Mouse (Mus musculus) liver, embryonic 15.5 days (tissue): Measurements from ENCODE around the gene Dapk2. TPM values are rescaled to one million over a fixed set of nuclear protein-coding genes. Genes with fewer than 3 reads are reported as not detected.

Experiments used
- ATAC-seq: fragments of 200-750 bp; cut with Nextera tagmentation; 2 replicates; pipeline ENCODE4 v1.8.0; 2017; ENCODE audit warnings: moderate number of reproducible peaks, mild to moderate bottlenecking, moderate library complexity; ENCODE audit not compliant: insufficient read depth
- H3K27ac ChIP-seq: fragments of 300-500 bp; sonication (generic); replicated peaks from 2 replicates; pipeline ENCODE4 v1.5.1; 2015; ENCODE audit warnings: mild to moderate bottlenecking, inconsistent platforms
- H3K27me3 ChIP-seq: fragments of 300-500 bp; sonication (generic); 2 replicates; pipeline ENCODE4 v1.6.1; 2015; ENCODE audit warnings: mild to moderate bottlenecking, inconsistent platforms
- H3K36me3 ChIP-seq: fragments of 300-500 bp; sonication (generic); replicated peaks from 2 replicates; pipeline ENCODE4 v1.6.1; 2015; ENCODE audit warnings: moderate library complexity, mild to moderate bottlenecking, inconsistent platforms
- H3K4me1 ChIP-seq: fragments of 300-500 bp; sonication (generic); replicated peaks from 2 replicates; pipeline ENCODE4 v1.6.1; 2015; ENCODE audit warnings: inconsistent platforms
- H3K4me2 ChIP-seq: fragments of 300-500 bp; sonication (generic); 2 replicates; pipeline ENCODE4 v1.6.1; 2015; ENCODE audit warnings: moderate library complexity, mild to moderate bottlenecking, inconsistent platforms
- H3K4me3 ChIP-seq: fragments of 300-500 bp; sonication (generic); replicated peaks from 2 replicates; pipeline ENCODE4 v1.5.1; 2015; ENCODE audit warnings: mild to moderate bottlenecking, inconsistent platforms
- H3K9ac ChIP-seq: fragments of 300-500 bp; sonication (generic); 2 replicates; pipeline ENCODE4 v1.6.1; 2015; ENCODE audit warnings: moderate library complexity, mild to moderate bottlenecking, inconsistent platforms
- H3K9me3 ChIP-seq: fragments of 300-500 bp; sonication (generic); replicated peaks from 2 replicates; pipeline ENCODE4 v1.6.1; 2016; ENCODE audit warnings: inconsistent platforms
- WGBS: fragments of 180-500 bp; shearing (Covaris S2); methylation state at CpG from one replicate; pipeline ENCODE4 v1.1.7; 2015; ENCODE audit warnings: mixed read lengths; ENCODE audit not compliant: insufficient replicate concordance; 5-methylcytosine and 5-hydroxymethylcytosine counted together
- polyA plus RNA-seq: library from polyadenylated mRNA; unstranded; fragments of >200 nt; fragmentation: Nextera tagmentation; extraction: Ambion mirVana; gene quantifications from 2 replicates; pipeline ENCODE4 v1.2.1, GENCODE M21; 2015

The Dapk2 gene
- polyA plus RNA-seq, 1 experiment from 2014 or later: 33.9 TPM

GRCm38 (mm10) chr9:66236615-66237014 is 78.6 kb downstream of the Dapk2 start:
- 76% methylated on average over 2 of the region's 2 CpGs for WGBS
- H3K4me1 ChIP-seq: peaks cover 34% of the 10 kb centered on the region
- peaks cover 6% of the 10 kb centered on the region; the same call in 1 of the 2 replicates for H3K36me3 ChIP-seq
- H3K9me3 ChIP-seq: no peaks in the 10 kb centered on the region
- H3K27ac ChIP-seq: no peak overlapping the region
- H3K4me3 ChIP-seq: no peak overlapping the region
- H3K27me3 ChIP-seq: no peaks in the 10 kb centered on the region
- no peak for ATAC-seq
- no peak overlapping the region for H3K4me2 ChIP-seq
- H3K9ac ChIP-seq: no peak overlapping the region

- ATAC-seq: no peak
- Histone ChIP-seq H3K36me3 (peaks cover 3% of the 10 kb centered on the region; the same call in 1 of the 2 replicates), H3K27ac (no peak overlapping the region), H3K4me1 (peaks cover 34% of the 10 kb centered on the region), H3K9me3 (no peaks in the 10 kb centered on the region), H3K27me3 (no peaks in the 10 kb centered on the region), H3K4me2 (no peak overlapping the region), H3K9ac (no peak overlapping the region), H3K4me3 (no peak overlapping the region)
- WGBS: 22% methylated on average over 1 of the region's 1 CpGs
Observed at GRCm38 (mm10) chr9:66237742-66238141, 79.7 kb downstream of the Dapk2 start.

DNA sequence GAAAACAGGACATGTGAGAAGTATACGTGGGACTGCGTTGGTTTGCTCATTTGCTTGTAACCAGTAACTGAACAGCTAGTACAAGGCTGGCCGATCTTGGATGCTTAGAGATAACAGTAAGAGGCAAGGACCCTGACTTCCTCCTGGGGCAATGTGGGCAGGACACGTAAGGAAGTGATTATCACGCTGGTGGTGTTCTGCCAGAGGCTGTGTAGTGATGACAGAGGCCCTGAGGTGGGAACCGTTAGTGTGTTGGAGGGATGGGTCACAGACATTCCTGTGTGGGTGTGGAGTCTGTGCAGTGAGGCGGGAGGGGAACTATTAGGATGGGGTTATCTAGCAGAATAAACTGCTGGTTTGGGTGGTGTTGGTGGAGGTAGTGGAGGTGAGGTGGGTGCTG is 81.2 kb downstream of the Dapk2 start:
- Histone ChIP-seq H3K4me1 (peaks cover 39% of the 10 kb centered on the region), H3K27ac (peak overlapping the region; percentile 48), H3K9me3 (no peaks in the 10 kb centered on the region), H3K9ac (no peak overlapping the region), H3K36me3 (peaks cover 3% of the 10 kb centered on the region; the same call in 1 of the 2 replicates), H3K4me3 (no peak overlapping the region), H3K27me3 (no peaks in the 10 kb centered on the region), H3K4me2 (no peak overlapping the region)
- peak; percentile 62 for ATAC-seq
- WGBS: 15% methylated on average over 7 of the region's 7 CpGs

GRCm38 (mm10) chr9:66239691-66240090 is 81.7 kb downstream of the Dapk2 start:
- no peak overlapping the region for H3K9ac ChIP-seq
- peak overlapping the region; percentile 48 for H3K27ac ChIP-seq
- ATAC-seq: no peak

GRCm38 (mm10) chr9:66240493-66240892 is 82.5 kb downstream of the Dapk2 start:
- H3K27ac ChIP-seq: no peak overlapping the region
- no peak overlapping the region for H3K4me3 ChIP-seq
- H3K9me3 ChIP-seq: no peaks in the 10 kb centered on the region
- H3K9ac ChIP-seq: no peak overlapping the region
- H3K27me3 ChIP-seq: no peaks in the 10 kb centered on the region
- peaks cover 3% of the 10 kb centered on the region; the same call in 1 of the 2 replicates for H3K36me3 ChIP-seq
- no peak for ATAC-seq
- H3K4me2 ChIP-seq: no peak overlapping the region
- peaks cover 44% of the 10 kb centered on the region for H3K4me1 ChIP-seq
- WGBS: 27% methylated on average over 4 of the region's 4 CpGs

More at GRCm38 (mm10) chr9:66239691-66240090, 81.7 kb downstream of the Dapk2 start:
- Histone ChIP-seq H3K4me1 (peaks cover 39% of the 10 kb centered on the region), H3K36me3 (peaks cover 3% of the 10 kb centered on the region; the same call in 1 of the 2 replicates), H3K9me3 (no peaks in the 10 kb centered on the region), H3K4me3 (no peak overlapping the region), H3K4me2 (no peak overlapping the region), H3K27me3 (no peaks in the 10 kb centered on the region)
- 44% methylated on average over 3 of the region's 3 CpGs for WGBS

- H3K27ac ChIP-seq: no peak overlapping the region
- H3K4me2 ChIP-seq: no peak overlapping the region
- H3K4me1 ChIP-seq: peaks cover 46% of the 10 kb centered on the region
- no peak overlapping the region for H3K9ac ChIP-seq
- ATAC-seq: no peak
- H3K27me3 ChIP-seq: no peaks in the 10 kb centered on the region
- H3K4me3 ChIP-seq: no peak overlapping the region
- H3K9me3 ChIP-seq: no peaks in the 10 kb centered on the region
- 42% methylated on average over 3 of the region's 3 CpGs for WGBS
- peaks cover 3% of the 10 kb centered on the region; the same call in 1 of the 2 replicates for H3K36me3 ChIP-seq
Observed at GRCm38 (mm10) chr9:66240991-66241390, 83.0 kb downstream of the Dapk2 start.

DNA sequence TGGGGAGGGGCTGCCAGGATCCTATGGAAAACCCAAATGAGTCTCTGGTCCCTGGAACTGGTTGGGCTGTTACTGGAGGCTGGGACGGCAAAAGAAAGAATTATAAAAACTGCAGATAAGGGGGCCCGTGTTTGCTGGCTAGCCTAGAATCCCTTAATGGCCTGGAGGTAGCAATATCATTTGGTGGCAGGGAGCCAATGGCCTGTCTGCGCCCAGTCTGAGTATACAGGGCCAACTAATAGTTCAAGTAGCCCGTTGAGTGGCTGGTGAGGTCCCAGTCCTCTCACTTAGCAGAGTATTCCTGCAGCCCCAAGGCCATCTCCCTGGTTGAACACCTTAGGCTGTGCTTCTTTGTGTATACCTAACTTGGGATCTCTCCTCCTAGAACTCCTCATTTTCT is 83.7 kb downstream of the Dapk2 start:
- H3K4me2 ChIP-seq: no peak overlapping the region
- peaks cover 7% of the 10 kb centered on the region for H3K36me3 ChIP-seq
- no peak overlapping the region for H3K4me3 ChIP-seq
- 60% methylated on average over 4 of the region's 4 CpGs for whole genome bisulfite sequencing
- H3K9me3 ChIP-seq: no peaks in the 10 kb centered on the region
- H3K27ac ChIP-seq: no peak overlapping the region
- H3K9ac ChIP-seq: no peak overlapping the region
- peaks cover 46% of the 10 kb centered on the region for H3K4me1 ChIP-seq
- H3K27me3 ChIP-seq: no peaks in the 10 kb centered on the region
- no peak for ATAC-seq

GRCm38 (mm10) chr9:66243240-66243639 is 85.2 kb downstream of the Dapk2 start:
- H3K9ac ChIP-seq: no peak overlapping the region
- H3K4me3 ChIP-seq: no peak overlapping the region
- no peak for ATAC-seq
- no peak overlapping the region for H3K4me2 ChIP-seq
- no peaks in the 10 kb centered on the region for H3K27me3 ChIP-seq
- peaks cover 42% of the 10 kb centered on the region for H3K4me1 ChIP-seq
- WGBS: 58% methylated on average over 4 of the region's 4 CpGs
- no peak overlapping the region for H3K27ac ChIP-seq
- H3K36me3 ChIP-seq: peaks cover 7% of the 10 kb centered on the region
- no peaks in the 10 kb centered on the region for H3K9me3 ChIP-seq

DNA sequence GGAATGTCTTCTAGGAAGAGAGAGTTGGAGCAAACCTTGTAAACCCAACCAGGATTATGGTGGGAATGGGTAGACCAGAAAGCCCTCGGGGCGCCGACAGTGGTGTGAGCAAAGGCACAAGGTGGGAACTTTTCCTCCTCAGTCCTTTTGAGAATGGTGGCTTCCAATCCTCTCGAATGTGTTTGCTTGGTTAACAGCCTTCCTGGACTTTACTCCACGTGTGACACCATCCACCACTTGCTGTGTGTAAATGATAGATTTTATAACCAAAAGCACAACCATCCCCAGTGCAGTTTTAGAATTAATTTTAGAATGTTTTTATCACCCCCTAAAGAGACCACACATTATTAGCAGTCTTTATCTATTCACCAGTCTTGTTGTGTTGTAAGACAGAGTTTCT is 86.1 kb downstream of the Dapk2 start:
- H3K36me3 ChIP-seq: peaks cover 7% of the 10 kb centered on the region
- no peak for ATAC-seq
- H3K9me3 ChIP-seq: no peaks in the 10 kb centered on the region
- H3K9ac ChIP-seq: no peak overlapping the region
- peaks cover 35% of the 10 kb centered on the region for H3K4me1 ChIP-seq
- H3K4me3 ChIP-seq: no peak overlapping the region
- H3K4me2 ChIP-seq: no peak overlapping the region
- WGBS: 64% methylated on average over 5 of the region's 5 CpGs
- no peaks in the 10 kb centered on the region; the same call in 1 of the 2 replicates for H3K27me3 ChIP-seq
- H3K27ac ChIP-seq: 0 out of 2 replicates have a peak overlapping the region, but pooled peaks have one; percentile 19

- H3K9ac ChIP-seq: no peak overlapping the region
- H3K4me3 ChIP-seq: no peak overlapping the region
- H3K27me3 ChIP-seq: no peaks in the 10 kb centered on the region; the same call in 1 of the 2 replicates
- no peak overlapping the region for H3K4me2 ChIP-seq
- WGBS: 39% methylated on average over 4 of the region's 4 CpGs
- no peaks in the 10 kb centered on the region for H3K9me3 ChIP-seq
- peaks cover 5% of the 10 kb centered on the region; the same call in 1 of the 2 replicates for H3K36me3 ChIP-seq
- peaks cover 20% of the 10 kb centered on the region for H3K4me1 ChIP-seq
- ATAC-seq: no peak
- no peak overlapping the region for H3K27ac ChIP-seq
Observed at GRCm38 (mm10) chr9:66245707-66246106, 87.7 kb downstream of the Dapk2 start.

DNA sequence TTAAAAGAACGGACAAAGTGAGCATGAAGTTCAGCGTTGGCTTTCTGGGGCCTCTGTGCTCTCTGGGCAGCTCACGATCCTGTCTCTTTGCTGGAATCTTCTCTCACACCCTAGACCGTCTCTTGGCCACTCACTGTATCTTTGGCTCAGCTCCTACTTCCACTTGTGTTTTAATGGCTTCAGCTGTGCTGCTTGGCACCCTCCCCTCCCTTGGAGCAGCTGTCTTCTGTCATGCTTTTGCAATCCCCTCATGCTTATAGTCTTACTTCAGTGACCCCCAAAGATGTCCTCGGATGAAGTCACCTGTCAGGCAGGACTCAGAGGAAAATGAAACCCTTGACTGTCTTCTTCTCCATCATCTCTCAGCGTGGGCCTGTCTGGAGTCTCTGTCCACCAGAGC is 91.3 kb downstream of the Dapk2 start:
- no peak overlapping the region for H3K9ac ChIP-seq
- H3K4me1 ChIP-seq: peaks cover 17% of the 10 kb centered on the region
- no peaks in the 10 kb centered on the region for H3K9me3 ChIP-seq
- H3K27me3 ChIP-seq: peaks cover 9% of the 10 kb centered on the region
- 82% methylated on average over 6 of the region's 6 CpGs for WGBS
- no peak overlapping the region for H3K4me3 ChIP-seq
- H3K36me3 ChIP-seq: peaks cover 8% of the 10 kb centered on the region; the same call in 1 of the 2 replicates
- no peak overlapping the region for H3K4me2 ChIP-seq
- no peak for ATAC-seq
- no peak overlapping the region for H3K27ac ChIP-seq

DNA sequence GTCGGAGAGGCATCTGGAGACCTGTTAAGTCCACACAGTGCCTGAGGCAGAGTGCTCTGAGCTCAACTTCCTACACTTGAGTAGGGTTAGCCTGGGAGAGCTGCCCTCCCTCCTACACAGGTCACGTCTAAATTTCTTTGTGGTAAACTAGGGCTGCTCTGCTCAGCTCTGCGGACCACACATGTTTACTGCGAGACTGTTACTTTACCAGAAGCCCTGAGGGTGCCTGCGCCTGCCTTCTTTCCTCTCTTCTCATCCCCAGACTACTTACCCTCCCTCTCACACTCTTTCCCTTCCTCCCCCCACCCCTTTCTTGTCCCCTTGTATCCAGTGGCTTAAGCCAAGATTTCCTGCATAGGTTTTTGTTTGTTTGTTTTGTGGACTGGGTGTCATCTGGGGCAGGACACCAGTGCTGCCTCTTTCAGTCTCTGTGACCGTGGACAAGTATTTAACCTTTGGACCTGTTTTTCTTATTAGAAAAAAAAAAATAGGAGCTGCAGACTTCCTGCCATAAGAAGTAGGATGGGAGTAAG is 93.2 kb downstream of the Dapk2 start:
- 50% methylated on average over 6 of the region's 6 CpGs for WGBS
- no peak overlapping the region for H3K9ac ChIP-seq
- H3K27ac ChIP-seq: no peak overlapping the region
- no peak overlapping the region for H3K4me2 ChIP-seq
- H3K4me3 ChIP-seq: no peak overlapping the region
- peaks cover 19% of the 10 kb centered on the region for H3K36me3 ChIP-seq
- H3K27me3 ChIP-seq: peaks cover 9% of the 10 kb centered on the region
- peaks cover 10% of the 10 kb centered on the region; the same call in 1 of the 2 replicates for H3K4me1 ChIP-seq
- no peaks in the 10 kb centered on the region for H3K9me3 ChIP-seq
- no peak for ATAC-seq
